Mouse (Mus musculus): ENCODE measurements around the gene Fos. TPM values are rescaled to one million over a fixed set of nuclear protein-coding genes. Genes with fewer than 3 reads are reported as not detected.
"Not testable (repeated sequence)": the region's sequence is repeated elsewhere in the genome, so short reads cannot be mapped to it uniquely, and the experiment has no call there.

The Fos gene
- total RNA-seq, 1 experiment from 2014 or later = 492 TPM

GRCm38 (mm10) chr12:85519553-85519952, 45.9 kb downstream of the Fos start:
- no peak for ATAC-seq (replicated peaks; ENCODE audit: low read depth, poor library complexity, severe bottlenecking)

DNA sequence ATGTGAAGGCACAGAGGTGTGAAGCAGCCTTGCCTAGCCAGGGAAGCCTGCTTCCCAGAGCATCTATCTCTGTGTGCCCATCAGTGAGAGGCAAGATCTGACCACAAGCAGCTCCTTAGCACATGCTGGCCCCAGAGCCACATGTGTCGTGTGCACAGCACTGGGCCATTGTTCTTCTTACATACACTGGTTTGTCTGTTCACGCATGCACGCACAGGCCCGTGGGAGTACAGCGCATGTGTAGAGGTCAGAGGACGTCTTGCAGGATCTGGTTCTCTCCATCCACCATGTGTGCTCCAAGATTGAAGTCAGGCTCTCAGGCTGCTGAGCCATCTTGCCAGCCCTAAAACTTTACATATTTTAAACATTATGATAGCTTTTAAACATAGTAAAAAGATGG, 47.4 kb downstream of the Fos start:
- no peak for ATAC-seq (replicated peaks; ENCODE audit: low read depth, poor library complexity, severe bottlenecking)

GRCm38 (mm10) chr12:85521673-85522072, 48.0 kb downstream of the Fos start:
- no peak for ATAC-seq (replicated peaks; ENCODE audit: low read depth, poor library complexity, severe bottlenecking)

DNA sequence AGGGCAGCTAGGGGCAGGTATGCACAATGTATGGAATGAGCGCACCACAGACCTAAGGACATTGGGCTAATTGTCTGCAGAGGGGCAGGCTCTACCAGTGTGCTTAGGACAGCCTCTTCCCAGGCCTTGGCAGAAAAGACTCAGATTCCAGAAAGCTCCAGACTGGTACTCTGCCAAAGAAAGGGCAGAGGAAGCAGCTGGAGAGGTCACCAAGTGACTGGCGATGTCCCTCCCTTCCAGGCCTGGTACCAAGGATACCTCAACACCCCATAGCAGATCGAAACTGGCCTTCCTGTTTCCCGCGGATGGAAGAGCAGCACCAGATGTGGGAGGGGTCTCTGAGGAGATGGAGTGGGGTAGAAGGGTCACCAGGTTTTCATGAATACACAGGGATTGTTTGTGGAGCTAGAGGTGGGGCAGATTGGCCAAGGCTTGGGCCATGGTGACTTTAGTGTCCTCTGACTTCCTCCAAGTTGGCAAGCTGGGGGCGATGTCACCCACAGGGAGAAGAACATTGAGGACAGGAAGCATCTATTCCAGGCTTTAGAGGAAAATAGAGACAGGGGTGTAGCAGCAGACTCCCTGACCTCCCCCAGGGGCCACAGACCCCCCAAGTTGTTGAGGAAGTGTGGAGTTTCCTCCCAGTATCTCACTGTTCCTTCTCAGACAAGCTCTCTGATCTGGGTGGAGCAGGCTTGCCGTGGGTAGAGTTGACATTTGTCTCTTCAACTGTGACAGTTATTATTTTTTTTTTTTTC, 49.1 kb downstream of the Fos start:
- ATAC-seq (replicated peaks; ENCODE audit: low read depth, poor library complexity, severe bottlenecking) = no peak

DNA sequence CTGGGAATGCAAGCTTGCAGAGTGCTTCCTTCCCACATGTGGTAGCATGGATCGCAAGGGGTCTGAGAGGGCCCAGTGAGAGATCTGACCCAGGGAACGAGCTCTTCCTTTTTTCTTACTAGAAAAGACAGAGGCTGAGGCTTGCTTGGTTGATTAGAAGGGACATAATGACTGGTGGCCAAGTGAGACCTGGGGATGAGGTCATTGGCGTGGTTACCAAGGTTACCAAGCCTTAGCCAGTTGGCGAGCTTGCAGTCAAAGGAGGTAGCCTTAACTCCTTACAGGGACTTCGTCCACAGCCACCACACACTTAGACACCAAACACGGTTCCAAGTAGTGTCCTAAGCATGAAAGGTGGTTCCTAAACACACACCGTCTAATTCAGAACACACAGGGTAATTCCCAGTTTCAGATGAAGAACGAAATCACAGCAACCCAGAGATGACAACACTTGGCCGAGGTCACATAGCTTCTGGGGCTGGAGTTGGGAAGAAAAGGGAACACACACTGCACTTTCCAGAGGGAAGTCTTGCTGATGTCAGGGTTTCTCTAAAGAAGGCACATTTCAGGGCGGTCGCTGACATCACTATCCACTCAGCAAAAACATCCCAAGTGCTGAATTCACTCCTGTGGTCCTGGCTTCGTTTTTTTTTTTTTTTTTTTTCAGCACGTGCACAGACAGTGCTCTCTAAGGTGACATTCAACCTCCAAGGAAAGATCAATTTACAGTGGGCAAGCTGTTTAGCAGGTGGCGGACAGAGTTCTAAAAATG, 49.9 kb downstream of the Fos start:
- ATAC-seq (replicated peaks; ENCODE audit: low read depth, poor library complexity, severe bottlenecking) = no peak

- ATAC-seq (replicated peaks; ENCODE audit: low read depth, poor library complexity, severe bottlenecking) = no peak
Measured at GRCm38 (mm10) chr12:85524193-85524858, 50.6 kb downstream of the Fos start.

DNA sequence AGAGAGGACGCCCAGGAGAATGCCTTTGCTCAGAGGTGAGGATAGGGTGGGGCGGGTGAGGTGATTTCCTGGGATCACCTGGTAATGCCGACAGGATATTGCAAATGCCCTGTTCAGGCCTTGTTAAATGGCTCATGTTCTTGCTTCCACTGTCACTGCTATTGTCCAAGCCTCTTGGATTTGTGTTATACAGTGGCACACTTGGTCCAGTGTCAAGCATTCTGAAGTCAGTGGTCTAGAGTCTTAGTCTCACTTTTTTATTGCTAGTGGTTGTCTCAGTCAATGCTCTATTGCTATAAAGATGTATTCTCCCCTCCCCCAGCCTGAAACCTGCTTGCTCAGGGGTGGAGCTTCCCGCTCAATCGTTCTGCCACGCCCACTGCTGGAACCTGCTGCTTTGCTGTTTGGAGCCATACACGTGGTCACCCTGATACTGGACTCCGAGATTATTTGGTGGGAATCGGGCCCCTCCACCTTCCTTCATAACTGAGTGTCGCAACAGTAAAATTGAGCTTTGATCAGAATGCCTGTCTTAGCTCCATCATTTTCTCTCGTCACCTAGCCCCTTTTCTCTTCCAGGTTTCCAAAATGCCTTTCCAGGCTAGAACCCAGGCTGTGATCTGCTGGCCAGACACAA, 51.3 kb downstream of the Fos start:
- not testable (repeated sequence) for ATAC-seq (replicated peaks; ENCODE audit: low read depth, poor library complexity, severe bottlenecking)

Other genes with a start within 250 kb of the Fos start
- gene Mlh3, start 203.3 kb upstream of the Fos start, total RNA-seq (2017) = 11.8 and 14.3 TPM in 2 replicates
- 46.1 and 81.3 TPM in 2 replicates for gene Acyp1, start 185.5 kb upstream of the Fos start, total RNA-seq (2017)
- gene Zc2hc1c, start 185.3 kb upstream of the Fos start, total RNA-seq (2017) = 0.27 and 0.58 TPM in 2 replicates
- gene Nek9, start 134.5 kb upstream of the Fos start, total RNA-seq (2017) = 30.5 and 33.5 TPM in 2 replicates
- gene Tmed10, start 99.0 kb upstream of the Fos start, total RNA-seq (2017) = 111 and 156 TPM in 2 replicates
- 16.7 and 20.9 TPM in 2 replicates for gene Jdp2, start 125.1 kb downstream of the Fos start, total RNA-seq (2017)
- 31.9 and 38.9 TPM in 2 replicates for gene Batf, start 212.8 kb downstream of the Fos start, total RNA-seq (2017)

Measured in common myeloid progenitor, adult 5-6 weeks (primary cell).